Mouse (Mus musculus) B cell, adult 67 days (primary cell): ENCODE data around the gene Kansl1. TPM values are rescaled to one million over a fixed set of nuclear protein-coding genes. Genes with fewer than 3 reads are reported as not detected.

Experiments used
- total RNA-seq, 2 experiments: library from RNA; stranded (reverse); gene quantifications; 4 replicates each; pipeline ENCODE4 v1.2.4; 2023

Kansl1 gene
- 100 to 1,000 TPM; 135 to 138 TPM for total RNA-seq

GRCm38 (mm10) chr11:104468751-104469268, at the start of gene Kansl1:
Kansl1 (minus strand) TSS chr11:104468861.

Other genes starting within 250 kb of the Kansl1 start
- not detected for gene Mapt, start 237.5 kb downstream of the Kansl1 start, total RNA-seq
- 10 to 100 TPM; 45.2 to 47.4 TPM for gene Cdc27, start 81.8 kb upstream of the Kansl1 start, total RNA-seq
- 10 to 100 TPM; 36.3 to 44.0 TPM for gene Myl4, start 81.8 kb upstream of the Kansl1 start, total RNA-seq
- gene Itgb3, start 139.1 kb upstream of the Kansl1 start, total RNA-seq: 10 to 100 TPM; 25.3 to 30.0 TPM
- gene Gm11639, start 216.8 kb upstream of the Kansl1 start, total RNA-seq: not detected